Comparison of ENCODE assay signal across 9 mouse cellular contexts in the genomic region with DNA sequence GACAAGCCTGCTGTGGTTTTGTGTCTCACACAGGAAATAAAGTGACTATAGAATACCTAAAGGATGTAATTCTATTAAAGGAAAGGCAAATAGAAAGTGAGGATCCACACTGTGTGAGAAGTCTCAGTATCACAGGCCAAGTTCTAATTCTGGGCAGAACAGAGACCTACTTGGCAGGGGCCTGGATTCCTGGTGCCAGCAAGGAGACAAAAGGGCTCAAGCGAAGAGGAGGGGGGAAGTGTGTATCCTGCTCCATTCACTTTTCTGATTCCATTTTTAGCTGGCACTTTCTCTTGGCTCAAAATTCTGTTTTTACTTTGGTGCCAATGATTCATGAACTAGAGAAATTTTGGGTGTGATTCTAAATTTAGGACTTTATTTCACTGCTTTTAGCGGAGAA.
DNase-seq lines count a peak whose midpoint lies in the region; ATAC-seq and TF ChIP-seq lines count a peak whose summit lies in the region.
"Had no signal": no experiment of that assay in that cellular context is flagged by ENCODE, and none has a peak within 500 bp of the region (broad histone marks: within the 10 kb centered on the region; RNA-seq: fewer than 3 reads in every experiment).

No protein-coding gene starts in this region.

- no peaks in the 10 kb centered on the region for H3K36me3 ChIP-seq in liver, embryonic 11.5 days (ENCODE audit: control insufficient read depth, insufficient read depth, low read length)
- H3K36me3 ChIP-seq: limb, embryonic 12.5 days had no signal

- no peak overlapping the region for H3K27ac ChIP-seq in left cerebral cortex, adult 2 months
- no peak overlapping the region for H3K27ac ChIP-seq in liver, embryonic 11.5 days (ENCODE audit: low read depth, low read length)
- H3K27ac ChIP-seq: limb, embryonic 12.5 days had no signal

- peak; percentile 8 for DNase-seq in gastrocnemius, adult 18-20 months (ENCODE audit: low spot score)
- no peak for DNase-seq in gastrocnemius, postnatal 14 days
- DNase-seq in brain, adult 2 months (ENCODE audit: low read depth, low spot score): peak; percentile 79
- peak; percentile 7 to 18 for DNase-seq in frontal cortex, postnatal 14 days (ENCODE audit: low spot score in 2 of 2)
- peak; percentile 29 to 57 for DNase-seq in left cerebral cortex, adult 2 months (ENCODE audit: extremely low spot score in 1 of 2, low spot score in 2 of 2)
- DNase-seq in spleen, adult 18-20 months: no peak
- DNase-seq in liver, embryonic 11.5 days (ENCODE audit: low spot score): no peak
- no peak for DNase-seq in urinary bladder, postnatal 4 days (ENCODE audit: low spot score in 2 of 2)

- no peak overlapping the region for H3K4me2 ChIP-seq in liver, embryonic 11.5 days
- H3K4me2 ChIP-seq: limb, embryonic 12.5 days had no signal

- H3K4me1 ChIP-seq in liver, embryonic 11.5 days (replicated peaks; ENCODE audit: control insufficient read depth, insufficient read depth, low read length): no peaks in the 10 kb centered on the region
- H3K4me1 ChIP-seq: limb, embryonic 12.5 days had no signal

- WGBS in liver, embryonic 11.5 days: 76% methylated on average over 2 of the region's 2 CpGs

- H3K27me3 ChIP-seq in liver, embryonic 11.5 days (replicated peaks; ENCODE audit: control insufficient read depth, insufficient read depth, low read length): no peaks in the 10 kb centered on the region
- H3K27me3 ChIP-seq: limb, embryonic 12.5 days had no signal

- intact Hi-C loops in gastrocnemius, postnatal 14 days (cut with DNase I; ENCODE audit: low total_unique reads): no loop called here
- intact Hi-C loops in left cerebral cortex, adult 2 months (cut with DNase I): no loop called here

- ATAC-seq in liver, embryonic 11.5 days (replicated peaks; ENCODE audit: low FRiP score): no peak

- H3K4me3 ChIP-seq in left cerebral cortex, adult 2 months: no peak overlapping the region
- no peak overlapping the region for H3K4me3 ChIP-seq in liver, embryonic 11.5 days (ENCODE audit: low read depth, low read length)
- H3K4me3 ChIP-seq: limb, embryonic 12.5 days had no signal

- H3K9me3 ChIP-seq in liver, embryonic 11.5 days (ENCODE audit: control insufficient read depth, low read length): no peaks in the 10 kb centered on the region

- H3K9ac ChIP-seq in liver, embryonic 11.5 days (ENCODE audit: low read depth, low read length): no peak overlapping the region
- H3K9ac ChIP-seq: limb, embryonic 12.5 days had no signal

- TF ChIP-seq CTCF in left cerebral cortex, adult 2 months (IDR thresholded peaks at IDR 0.05): no peak

Comparison
In these comparisons a context has a peak if more than half of its experiments do, and no peak if none do; other contexts are left out.
1. DNase-seq: peak in gastrocnemius, adult 18-20 months (single experiment), brain, adult 2 months (single experiment), frontal cortex, postnatal 14 days (2 of 2) and left cerebral cortex, adult 2 months (2 of 2); none in gastrocnemius, postnatal 14 days (single experiment), spleen, adult 18-20 months (0 of 2), liver, embryonic 11.5 days (single experiment) and urinary bladder, postnatal 4 days (0 of 2).